Mouse (Mus musculus): ENCODE measurements around the gene Wdr20. TPM values are rescaled to one million over a fixed set of nuclear protein-coding genes. Genes with fewer than 3 reads are reported as not detected.

Wdr20 gene
- 6.1 and 38.6 TPM in 2 replicates for polyA plus RNA-seq (2012; ENCODE audit: low replicate concordance)

DNA sequence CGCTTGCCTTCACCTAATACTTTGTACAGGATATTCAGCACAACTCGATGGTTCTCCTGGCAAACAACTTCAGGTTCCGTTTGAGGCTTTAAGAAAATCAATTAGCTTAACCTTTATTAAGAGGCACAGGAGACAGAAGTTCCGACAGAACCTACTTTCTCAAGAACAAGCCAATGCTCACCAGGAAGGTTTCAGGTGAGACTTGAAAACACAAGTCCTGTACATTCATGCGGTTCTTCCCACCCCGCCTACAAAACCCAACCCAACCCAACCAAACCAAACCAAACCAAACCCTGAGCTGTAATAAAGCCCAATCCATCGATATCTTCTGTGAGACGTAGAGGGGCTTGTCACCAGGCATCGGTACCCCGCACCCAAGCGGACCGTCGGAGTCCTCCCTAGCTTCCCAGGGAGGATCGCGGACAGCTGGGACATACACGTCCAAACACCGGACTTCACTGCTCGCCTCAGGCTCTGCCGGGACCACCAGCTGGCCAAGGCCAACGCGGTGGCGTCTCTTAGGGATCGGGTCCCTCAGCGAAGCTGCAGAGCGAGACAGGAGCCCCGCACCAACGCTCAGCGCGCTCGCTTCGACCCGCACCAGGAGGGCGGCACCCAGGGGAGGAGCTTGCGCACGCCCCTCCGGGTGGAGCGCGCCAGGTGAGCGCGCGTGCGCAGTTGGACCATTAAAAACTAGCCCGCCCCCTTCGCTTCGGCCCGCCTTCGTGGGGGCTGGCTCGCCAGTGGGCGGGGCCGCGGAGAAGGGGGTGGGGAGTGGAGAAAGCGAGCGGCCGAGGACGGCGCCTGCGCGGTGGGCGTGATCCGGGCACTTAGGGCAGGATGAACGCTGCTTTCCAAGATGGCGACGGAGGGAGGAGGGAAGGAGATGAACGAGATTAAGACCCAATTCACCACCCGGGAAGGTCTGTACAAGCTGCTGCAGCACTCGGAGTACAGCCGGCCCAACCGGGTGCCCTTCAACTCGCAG, at the start of gene Wdr20:
Gene Wdr20, plus strand, starts transcription at position 775 of the 988 bp plus-strand sequence.

DNA sequence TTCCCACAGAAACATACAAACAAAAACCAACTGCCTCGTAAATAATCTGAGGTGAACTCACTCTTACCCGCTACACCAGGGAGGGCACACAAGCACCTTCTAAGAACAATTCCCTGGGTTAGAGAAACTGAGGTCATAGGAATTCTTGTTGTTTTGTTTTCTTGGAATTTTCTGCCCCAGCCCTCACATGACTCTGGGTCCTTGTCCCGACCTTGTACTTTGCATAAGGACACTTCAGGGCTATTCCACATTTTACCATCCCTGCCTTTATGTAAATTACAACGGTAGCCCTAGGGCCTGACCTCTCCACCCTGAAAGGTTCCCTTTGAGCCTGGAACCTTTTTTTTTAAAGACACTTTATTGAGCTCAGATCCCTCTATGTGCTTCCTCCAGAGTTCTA, 35.2 kb upstream of the Wdr20 start, which contains the start of gene Hsp90aa1:
Gene Hsp90aa1, minus strand, starts transcription at position 173 of the 400 bp plus-strand sequence.

DNA sequence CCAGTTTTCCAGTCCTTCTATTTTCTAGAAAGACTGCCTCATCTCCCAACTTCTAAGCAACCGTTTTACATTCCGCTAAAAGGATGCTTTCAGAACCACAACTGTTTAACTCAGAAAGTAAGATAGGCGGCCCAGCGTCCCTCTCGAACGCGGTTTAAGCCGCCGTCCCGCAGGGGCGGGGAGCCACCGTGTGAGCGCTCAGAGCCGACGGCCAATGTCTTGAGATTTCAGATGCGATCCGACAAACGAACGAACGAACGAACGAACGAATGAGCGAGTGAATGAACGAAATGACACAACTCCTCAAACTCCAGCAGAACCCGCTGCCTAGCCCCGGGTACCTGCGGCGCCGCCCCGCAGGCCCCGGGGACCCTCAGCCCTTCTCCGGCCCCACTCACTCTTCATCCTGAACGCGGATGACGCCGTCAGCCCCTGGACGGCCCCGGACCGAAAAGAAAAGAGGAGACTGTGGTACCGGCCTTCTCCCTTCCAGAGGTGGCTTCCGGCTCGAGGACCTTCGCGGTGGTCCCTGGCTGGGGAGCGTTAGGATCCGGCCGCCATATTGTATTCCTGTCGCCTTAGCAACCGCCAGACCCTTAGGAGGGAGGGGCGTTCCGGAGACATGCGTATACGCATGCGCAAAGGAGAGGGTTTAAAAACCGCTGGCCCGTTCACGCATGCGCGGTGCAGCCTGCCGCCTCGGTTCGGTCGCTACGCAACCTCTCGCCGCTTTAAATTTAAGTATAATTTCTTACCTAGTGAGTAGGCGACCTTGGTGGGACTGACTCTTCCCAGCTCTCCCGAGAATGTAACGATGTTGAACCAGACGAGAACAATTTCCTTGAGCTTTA, 102.8 kb downstream of the Wdr20 start, which contains the start of gene Mok:
Gene Mok, minus strand, starts transcription at position 592 of the 851 bp plus-strand sequence.

DNA sequence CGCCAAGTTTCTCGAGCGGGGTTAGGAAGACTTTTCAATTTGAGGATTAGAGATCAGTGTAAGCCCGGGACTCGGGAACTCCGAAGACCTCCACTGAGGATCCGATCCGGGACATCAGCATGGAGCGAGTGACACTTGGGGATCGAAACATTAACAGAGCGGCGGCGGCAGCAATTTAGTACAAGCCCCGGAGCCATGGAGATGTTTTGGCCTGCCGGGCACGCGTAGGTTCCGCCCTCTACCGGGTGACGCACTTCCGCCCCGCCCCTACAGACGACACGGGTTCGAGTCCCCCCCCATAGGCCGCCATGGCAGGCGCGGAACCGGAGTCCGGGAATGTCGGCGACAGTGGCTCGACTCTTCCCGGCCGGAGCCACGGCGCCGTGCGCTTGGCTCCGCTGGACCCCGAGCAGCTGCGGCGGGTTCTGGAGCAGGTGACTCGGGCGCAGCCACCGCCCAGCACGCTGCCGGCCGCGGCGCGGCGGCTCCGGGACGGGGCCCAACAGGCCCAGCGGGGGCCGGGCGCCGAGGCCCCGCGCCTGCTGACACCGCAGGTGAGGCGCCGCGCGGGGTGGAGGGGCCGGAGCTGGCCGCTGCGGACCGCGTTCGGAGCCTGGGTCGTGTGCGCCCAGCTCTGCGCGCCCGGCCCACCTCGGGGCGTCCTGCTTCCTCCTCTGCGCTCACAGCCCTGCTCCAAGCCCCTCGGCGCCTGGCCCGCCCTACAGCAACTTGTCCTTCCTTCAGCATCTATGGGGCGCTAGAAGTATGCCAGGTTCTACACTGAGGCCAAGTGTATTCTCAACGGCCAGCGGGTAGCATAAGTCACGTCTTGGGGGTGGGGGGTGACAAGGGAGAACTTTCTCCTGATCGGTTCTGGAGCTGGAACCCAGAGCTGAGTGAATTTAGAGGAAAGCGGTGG, 112.5 kb downstream of the Wdr20 start, which contains the start of gene Zfp839:
Gene Zfp839, plus strand, starts transcription at position 244 of the 919 bp plus-strand sequence.

Other genes with a start within 250 kb of the Wdr20 start
- 292 and 395 TPM in 2 replicates for gene Dync1h1, start 136.5 kb upstream of the Wdr20 start, polyA plus RNA-seq (2012; ENCODE audit: low replicate concordance)
- gene 1700001K19Rik, start 55.3 kb upstream of the Wdr20 start, polyA plus RNA-seq (2012; ENCODE audit: low replicate concordance): not detected in 2 replicates
- 8.8 and 111 TPM in 2 replicates for gene Hsp90aa1, start 35.2 kb upstream of the Wdr20 start, polyA plus RNA-seq (2012; ENCODE audit: low replicate concordance)
- 0.06 and 0.29 TPM in 2 replicates for gene Mok, start 103.0 kb downstream of the Wdr20 start, polyA plus RNA-seq (2012; ENCODE audit: low replicate concordance)
- gene Zfp839, start 112.3 kb downstream of the Wdr20 start, polyA plus RNA-seq (2012; ENCODE audit: low replicate concordance): 14.4 and 15.2 TPM in 2 replicates
- gene Cinp, start 151.2 kb downstream of the Wdr20 start, polyA plus RNA-seq (2012; ENCODE audit: low replicate concordance): 1.3 and 6.1 TPM in 2 replicates
- gene Tecpr2, start 151.3 kb downstream of the Wdr20 start, polyA plus RNA-seq (2012; ENCODE audit: low replicate concordance): 3.1 and 3.6 TPM in 2 replicates
- gene Ankrd9, start 241.1 kb downstream of the Wdr20 start, polyA plus RNA-seq (2012; ENCODE audit: low replicate concordance): 3.6 and 10.2 TPM in 2 replicates